Mouse (Mus musculus) lung, adult 2 months (tissue): ENCODE data around the gene Vmn1r130. TPM values are rescaled to one million over a fixed set of nuclear protein-coding genes. Genes with fewer than 3 reads are reported as not detected.
"Not testable (repeated sequence)": the region's sequence is repeated elsewhere in the genome, so short reads cannot be mapped to it uniquely, and the experiment has no call there.

Experiments used
- DNase-seq: peaks from one replicate; pipeline ENCODE4 v3.0.0; 2022
- H3K4me1 ChIP-seq: fragments of 200-500 bp; 2 replicates; pipeline ENCODE4 v1.6.1; 2011; ENCODE audit warnings: low read length; ENCODE audit not compliant: control insufficient read depth, insufficient read depth
- H3K4me3 ChIP-seq: fragments of 200-500 bp; replicated peaks from 2 replicates; pipeline ENCODE3; 2011; ENCODE audit warnings: low read depth, mild to moderate bottlenecking, control low read depth, low read length; ENCODE audit errors: extremely low read depth
- WGBS: fragments of 180-500 bp; shearing (Covaris S2); methylation state at CpG from one replicate; pipeline ENCODE4 v1.1.7; 2018; 5-methylcytosine and 5-hydroxymethylcytosine counted together
- polyA plus RNA-seq: library from polyadenylated mRNA; depleted of rRNA; stranded (reverse); fragments of >200 nt; gene quantifications from 2 replicates; pipeline ENCODE4 v1.2.3, GENCODE M21; 2012; rRNA removed

Vmn1r130 gene
- not detected in 2 replicates for polyA plus RNA-seq

GRCm38 (mm10) chr7:21511480-21511879 is at the start of gene Vmn1r130:
Gene Vmn1r130, plus strand, starts transcription at chr7:21511780.
- H3K4me3 ChIP-seq, H3K4me1 ChIP-seq, DNase-seq: not testable (repeated sequence)
- no CpG with 5 or more reads among the region's 3 CpGs for WGBS

GRCm38 (mm10) chr7:21545990-21546389 is 34.4 kb downstream of the Vmn1r130 start, which contains the start of gene Vmn1r131:
Gene Vmn1r131, minus strand, starts transcription at chr7:21546090.
- not testable (repeated sequence) for H3K4me3 ChIP-seq, DNase-seq, H3K4me1 ChIP-seq
- WGBS, result no CpG with 5 or more reads among the region's 2 CpGs

Other genes starting within 250 kb of the Vmn1r130 start
- not detected in 2 replicates for gene Vmn1r125, start 239.6 kb upstream of the Vmn1r130 start, polyA plus RNA-seq
- not detected in 2 replicates for gene Vmn1r126, start 210.3 kb upstream of the Vmn1r130 start, polyA plus RNA-seq
- not detected in 2 replicates for gene Vmn1r127, start 191.9 kb upstream of the Vmn1r130 start, polyA plus RNA-seq
- not detected in 2 replicates for gene Vmn1r128, start 162.4 kb upstream of the Vmn1r130 start, polyA plus RNA-seq
- not detected in 2 replicates for gene Vmn1r129, start 150.5 kb upstream of the Vmn1r130 start, polyA plus RNA-seq
- not detected in 2 replicates for gene Gm6882, start 79.0 kb upstream of the Vmn1r130 start, polyA plus RNA-seq
- gene Vmn1r131, start 34.3 kb downstream of the Vmn1r130 start, polyA plus RNA-seq, result not detected in 2 replicates
- gene Vmn1r132, start 102.3 kb downstream of the Vmn1r130 start, polyA plus RNA-seq, result not detected in 2 replicates
- not detected in 2 replicates for gene Gm4175, start 249.7 kb downstream of the Vmn1r130 start, polyA plus RNA-seq